Mouse (Mus musculus): Measurements from ENCODE around the gene Gm45521.

Gm45521 gene

GRCm38 (mm10) chr14:7952610-7953254 lies 4.4 kb upstream of the Gm45521 start:
- DNase-seq (ENCODE audit: low spot score in 2 of 2) = no peak

- DNase-seq (ENCODE audit: low spot score in 2 of 2) = no peak
These were observed 3.0 kb upstream of the Gm45521 start for GRCm38 (mm10) chr14:7954071-7954471.

- DNase-seq (ENCODE audit: low spot score in 2 of 2) = no peak
These were observed 661 bp upstream of the Gm45521 start for GRCm38 (mm10) chr14:7956427-7956826.

GRCm38 (mm10) chr14:7960616-7961015 lies 3.5 kb downstream of the Gm45521 start:
- DNase-seq (ENCODE audit: low spot score in 2 of 2) = peak in 1 of 2 experiments; percentile 50

GRCm38 (mm10) chr14:7961714-7962113 lies 4.6 kb downstream of the Gm45521 start:
- DNase-seq (ENCODE audit: low spot score in 2 of 2) = no peak

GRCm38 (mm10) chr14:7962626-7963025 lies 5.5 kb downstream of the Gm45521 start:
- no peak for DNase-seq (ENCODE audit: low spot score in 2 of 2)

GRCm38 (mm10) chr14:7963160-7963559 lies 6.1 kb downstream of the Gm45521 start:
- DNase-seq (ENCODE audit: low spot score in 2 of 2) = no peak

- peak in 1 of 2 experiments; percentile 74 for DNase-seq (ENCODE audit: low spot score in 2 of 2)
These were observed 7.3 kb downstream of the Gm45521 start for GRCm38 (mm10) chr14:7964219-7964889.

GRCm38 (mm10) chr14:7971889-7972493 lies 14.9 kb downstream of the Gm45521 start:
- DNase-seq (ENCODE audit: low spot score in 2 of 2) = no peak

GRCm38 (mm10) chr14:7974643-7975042 lies 17.6 kb downstream of the Gm45521 start:
- DNase-seq (ENCODE audit: low spot score in 2 of 2) = no peak

- DNase-seq (ENCODE audit: low spot score in 2 of 2) = no peak
These were observed 18.1 kb downstream of the Gm45521 start for GRCm38 (mm10) chr14:7975177-7975576.

- DNase-seq (ENCODE audit: low spot score in 2 of 2) = no peak
These were observed 20.4 kb downstream of the Gm45521 start for GRCm38 (mm10) chr14:7977471-7977870.

GRCm38 (mm10) chr14:7978183-7978582 lies 21.1 kb downstream of the Gm45521 start:
- no peak for DNase-seq (ENCODE audit: low spot score in 2 of 2)

GRCm38 (mm10) chr14:7981226-7981625 lies 24.1 kb downstream of the Gm45521 start:
- DNase-seq (ENCODE audit: low spot score in 2 of 2) = no peak

- no peak for DNase-seq (ENCODE audit: low spot score in 2 of 2)
These were observed 29.8 kb downstream of the Gm45521 start for GRCm38 (mm10) chr14:7986913-7987312.

- no peak for DNase-seq (ENCODE audit: low spot score in 2 of 2)
These were observed 32.3 kb downstream of the Gm45521 start for GRCm38 (mm10) chr14:7989371-7989770.

GRCm38 (mm10) chr14:7989961-7990360 lies 32.9 kb downstream of the Gm45521 start:
- DNase-seq (ENCODE audit: low spot score in 2 of 2) = no peak

GRCm38 (mm10) chr14:7991108-7991776 lies 34.2 kb downstream of the Gm45521 start:
- DNase-seq (ENCODE audit: low spot score in 2 of 2) = no peak

GRCm38 (mm10) chr14:7992158-7992557 lies 35.1 kb downstream of the Gm45521 start:
- no peak for DNase-seq (ENCODE audit: low spot score in 2 of 2)

- peak in 1 of 2 experiments; percentile 19 for DNase-seq (ENCODE audit: low spot score in 2 of 2)
These were observed 37.2 kb downstream of the Gm45521 start, which contains the start of gene Dnase1l3 for GRCm38 (mm10) chr14:7994271-7994767. Gene Dnase1l3 (minus strand): TSS chr14:7994573.

GRCm38 (mm10) chr14:7997255-7997696 lies 40.2 kb downstream of the Gm45521 start:
- DNase-seq (ENCODE audit: low spot score in 2 of 2) = peak; percentile 84 to 92

- DNase-seq (ENCODE audit: low spot score in 2 of 2) = no peak
These were observed 41.9 kb downstream of the Gm45521 start for GRCm38 (mm10) chr14:7999030-7999429.
